Mouse (Mus musculus) testis, adult 2 months (tissue): ENCODE measurements around the gene Agxt.

Experiments used
- CTCF ChIP-seq: fragments of 200-500 bp; IDR thresholded peaks from 2 replicates; pipeline ENCODE4 v1.5.1; 2012; ENCODE audit warnings: low read depth, mild to moderate bottlenecking, inconsistent platforms, low read length, moderate library complexity; ENCODE audit not compliant: control insufficient read depth, insufficient read depth, insufficient replicate concordance
- POLR2A ChIP-seq: fragments of 200-500 bp; IDR thresholded peaks from 2 replicates; pipeline ENCODE4 v1.6.1; 2012; ENCODE audit warnings: low read depth, mild to moderate bottlenecking, inconsistent platforms, low read length, moderate library complexity; ENCODE audit not compliant: control insufficient read depth

DNA sequence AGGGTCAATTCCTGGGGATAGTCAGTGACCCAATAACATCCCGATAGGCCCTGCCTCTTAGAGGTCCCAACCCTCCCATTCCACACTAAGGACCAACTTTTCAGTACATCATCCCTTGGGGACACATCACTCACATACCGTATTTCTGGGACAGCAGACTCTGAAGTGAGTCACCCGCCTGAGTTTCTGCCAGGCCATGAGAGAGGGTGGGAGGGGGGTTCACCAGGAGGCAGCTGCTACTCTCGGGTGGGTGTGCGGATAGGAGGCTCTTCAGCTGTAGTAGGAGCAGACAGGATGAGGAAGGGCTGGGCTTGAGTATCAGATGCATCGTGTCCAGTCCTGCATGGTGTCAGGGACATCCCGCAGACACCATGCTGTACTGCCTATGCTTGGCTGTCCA is 4.7 kb downstream of the Agxt start:
- no peak for TF ChIP-seq CTCF
- no peak for TF ChIP-seq POLR2A
